Mouse (Mus musculus): Measurements from ENCODE around the gene Vav1. TPM values are rescaled to one million over a fixed set of nuclear protein-coding genes. Genes with fewer than 3 reads are reported as not detected.
"Not testable (repeated sequence)": the region's sequence is repeated elsewhere in the genome, so short reads cannot be mapped to it uniquely, and the experiment has no call there.

Vav1 gene
- total RNA-seq, 2 experiments from 2014 or later: 3.9 to 4.2 TPM

DNA sequence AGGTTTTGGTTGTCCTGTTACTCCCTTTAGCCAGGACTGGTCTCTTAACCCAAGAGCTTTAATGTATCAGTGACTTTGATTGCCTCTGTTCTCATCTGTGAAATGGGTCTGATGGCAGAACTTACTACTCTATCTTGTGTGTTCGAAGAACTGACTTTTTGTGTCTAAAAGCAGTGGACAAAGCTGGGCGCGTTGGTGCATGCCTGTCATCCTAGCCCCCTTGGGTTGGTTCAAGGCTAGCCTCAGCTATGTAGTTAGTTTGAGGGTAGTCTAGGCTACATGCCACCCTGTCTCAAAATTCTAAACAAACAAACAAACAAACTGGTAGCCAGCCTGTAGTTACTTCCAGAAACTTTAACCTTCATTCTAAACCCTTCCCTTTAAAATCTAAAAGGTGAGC is 27.5 kb upstream of the Vav1 start:
- no peak for DNase-seq (ENCODE audit: low spot score in 2 of 2)

DNA sequence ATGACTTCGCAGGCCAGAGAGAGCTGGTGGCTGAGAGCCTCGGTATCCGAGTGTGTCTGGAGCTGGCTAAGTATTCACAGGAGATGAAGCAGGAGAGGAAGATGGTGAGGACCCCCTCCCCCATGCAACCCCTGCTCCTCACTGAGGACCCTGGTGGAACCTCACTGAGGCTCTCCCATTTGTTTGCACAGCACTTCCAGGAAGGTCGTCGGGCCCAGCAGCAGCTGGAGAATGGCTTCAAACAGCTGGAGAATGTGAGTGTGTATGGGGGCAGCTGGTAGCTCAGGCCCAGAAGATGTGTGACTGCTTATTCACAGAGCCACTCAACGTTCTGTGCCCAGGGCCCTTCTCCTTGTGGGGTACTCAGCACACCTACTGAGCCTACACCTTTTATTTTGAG is 25.6 kb upstream of the Vav1 start:
- no peak for DNase-seq (ENCODE audit: low spot score in 2 of 2)

DNA sequence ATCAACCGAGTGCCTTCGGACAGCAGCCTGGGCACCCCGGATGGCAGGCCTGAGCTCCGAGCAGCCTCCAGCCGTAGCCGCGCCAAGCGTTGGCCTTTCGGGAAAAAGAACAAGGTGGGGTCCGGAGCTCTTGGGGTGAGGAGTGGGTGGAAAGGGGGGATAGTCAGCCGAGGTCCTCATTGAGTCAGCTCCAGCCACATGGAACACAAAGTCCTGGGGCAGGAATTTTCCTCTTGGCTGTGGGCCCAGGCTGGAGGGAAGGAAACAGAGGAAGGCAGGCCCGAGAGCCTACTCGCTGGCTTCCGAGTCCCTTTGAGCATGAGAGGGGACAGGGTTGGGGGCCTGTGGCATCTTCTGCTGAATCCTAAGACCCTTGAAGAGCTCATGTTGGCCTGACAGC is 23.5 kb upstream of the Vav1 start:
- DNase-seq (ENCODE audit: low spot score in 2 of 2): no peak

DNA sequence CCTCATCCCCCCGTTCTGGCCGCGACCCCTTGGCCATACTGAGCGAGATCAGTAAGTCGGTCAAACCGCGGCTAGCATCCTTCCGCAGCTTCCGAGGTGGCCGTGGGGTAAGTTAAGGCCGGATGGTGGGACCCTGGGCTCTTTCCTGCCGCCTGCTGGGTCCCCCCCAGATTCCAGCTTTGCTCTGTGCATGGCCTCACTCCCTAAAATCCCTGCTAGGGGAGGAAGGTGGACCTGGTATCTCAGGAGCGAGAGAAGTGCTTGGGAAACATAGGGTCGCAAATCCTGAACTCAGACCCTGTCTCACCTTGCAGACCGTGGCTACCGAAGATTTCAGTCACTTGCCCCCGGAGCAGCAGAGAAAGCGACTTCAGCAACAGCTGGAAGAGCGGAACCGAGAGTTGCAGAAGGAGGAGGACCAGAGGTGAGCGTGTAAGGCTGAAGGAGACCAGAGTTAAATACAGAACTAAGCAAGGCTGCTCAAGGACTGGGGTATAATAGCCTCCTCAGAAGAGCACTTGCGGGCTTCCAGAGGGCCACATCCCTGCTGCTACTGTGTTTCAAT is 21.9 kb upstream of the Vav1 start:
- DNase-seq (ENCODE audit: low spot score in 2 of 2): no peak

DNA sequence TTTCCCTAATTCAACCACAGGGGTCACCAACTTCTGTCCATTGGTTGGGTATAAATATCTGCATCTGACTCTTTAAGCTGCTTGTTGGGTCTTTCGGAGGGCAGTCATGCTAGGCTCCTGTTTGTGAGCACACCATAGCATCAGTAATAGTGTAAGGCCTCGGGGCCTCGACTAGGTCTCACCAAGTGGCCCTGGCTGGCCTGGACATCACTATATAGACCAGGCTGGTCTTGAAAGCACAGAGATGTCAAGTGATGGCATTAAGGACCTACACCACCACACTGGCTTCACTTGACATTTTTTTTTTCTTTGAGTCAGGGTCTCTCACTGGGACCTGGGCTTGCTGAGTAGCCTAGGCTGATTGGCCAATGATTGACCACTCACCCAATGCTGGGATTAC is 20.7 kb upstream of the Vav1 start:
- DNase-seq (ENCODE audit: low spot score in 2 of 2): no peak

DNA sequence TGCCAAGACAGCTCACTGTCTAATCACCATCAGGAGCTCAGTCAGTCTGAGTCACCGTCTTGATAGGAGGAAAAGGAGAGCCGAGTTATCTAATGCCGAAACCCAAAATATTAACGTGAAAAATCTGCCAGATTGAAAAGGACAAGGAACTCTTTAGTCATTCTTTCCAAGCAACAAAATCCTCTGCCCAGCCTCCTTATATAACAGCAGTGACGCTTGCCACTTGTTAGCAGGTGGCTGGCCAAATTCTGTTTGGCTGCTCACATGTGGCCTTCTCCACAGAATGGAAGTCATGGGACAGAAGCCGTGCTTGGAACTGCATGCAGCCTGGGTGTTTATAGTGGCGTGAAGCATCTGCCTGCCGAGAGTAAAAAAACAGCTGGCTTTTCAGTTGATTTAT is 19.2 kb upstream of the Vav1 start:
- DNase-seq (ENCODE audit: low spot score in 2 of 2): peak; percentile 46 to 60

DNA sequence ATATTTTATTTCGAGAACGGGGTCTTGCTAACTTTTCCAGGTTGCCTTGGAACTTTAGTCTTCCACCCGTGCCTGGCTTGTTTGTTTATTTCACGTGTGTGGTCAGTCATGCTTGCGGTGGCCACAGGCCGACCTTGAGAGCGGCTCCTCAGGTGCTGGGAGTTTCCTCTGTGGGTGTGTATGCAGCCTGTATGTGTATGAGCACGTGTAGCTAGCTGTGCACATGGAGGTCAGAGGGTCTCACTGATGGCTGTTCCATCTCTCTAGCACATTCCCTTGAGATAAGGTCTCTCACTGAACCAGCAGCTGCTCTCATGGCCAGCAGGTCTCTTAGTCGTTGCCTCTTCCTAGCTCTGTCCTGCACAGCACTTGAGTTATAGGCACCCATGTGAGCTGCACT is 18.5 kb upstream of the Vav1 start:
- no peak for DNase-seq (ENCODE audit: low spot score in 2 of 2)

DNA sequence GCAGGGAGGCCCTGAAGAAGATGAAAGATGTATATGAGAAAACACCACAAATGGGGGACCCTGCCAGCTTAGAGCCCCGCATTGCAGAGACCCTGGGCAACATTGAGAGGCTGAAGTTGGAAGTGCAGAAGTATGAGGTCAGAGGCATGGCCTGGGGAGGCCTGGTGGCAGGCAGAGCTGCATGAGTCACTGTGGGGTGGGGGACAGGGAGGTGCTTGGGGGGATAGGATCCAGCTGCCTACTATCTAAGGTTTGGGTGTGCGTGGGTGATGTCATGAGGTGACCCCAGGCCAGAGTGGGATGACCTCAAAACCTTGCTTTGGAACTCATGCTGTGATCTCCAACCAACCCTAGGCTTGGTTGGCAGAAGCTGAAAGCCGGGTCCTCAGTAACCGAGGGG is 17.6 kb upstream of the Vav1 start:
- DNase-seq (ENCODE audit: low spot score in 2 of 2): no peak

DNA sequence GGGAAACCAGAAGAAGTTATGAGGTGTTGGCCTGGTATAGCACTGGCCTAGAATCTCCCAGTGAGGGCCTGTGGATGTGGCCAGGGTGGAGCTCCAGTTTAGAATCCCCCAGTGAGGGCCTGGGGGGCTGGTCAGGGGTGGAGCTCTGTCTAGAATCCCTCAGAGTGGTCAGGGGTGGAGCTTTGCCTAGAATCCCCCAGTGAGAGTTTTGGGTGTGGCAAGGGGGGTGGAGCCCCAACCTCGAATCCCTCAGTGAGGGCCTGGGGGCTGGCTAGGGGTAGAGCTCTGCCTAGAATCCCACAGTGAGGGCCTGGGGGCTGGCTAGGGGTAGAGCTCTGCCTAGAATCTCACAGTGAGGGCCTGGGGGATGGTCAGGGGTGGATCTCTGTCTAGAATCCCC is 17.1 kb upstream of the Vav1 start:
- no peak for DNase-seq (ENCODE audit: low spot score in 2 of 2)

DNA sequence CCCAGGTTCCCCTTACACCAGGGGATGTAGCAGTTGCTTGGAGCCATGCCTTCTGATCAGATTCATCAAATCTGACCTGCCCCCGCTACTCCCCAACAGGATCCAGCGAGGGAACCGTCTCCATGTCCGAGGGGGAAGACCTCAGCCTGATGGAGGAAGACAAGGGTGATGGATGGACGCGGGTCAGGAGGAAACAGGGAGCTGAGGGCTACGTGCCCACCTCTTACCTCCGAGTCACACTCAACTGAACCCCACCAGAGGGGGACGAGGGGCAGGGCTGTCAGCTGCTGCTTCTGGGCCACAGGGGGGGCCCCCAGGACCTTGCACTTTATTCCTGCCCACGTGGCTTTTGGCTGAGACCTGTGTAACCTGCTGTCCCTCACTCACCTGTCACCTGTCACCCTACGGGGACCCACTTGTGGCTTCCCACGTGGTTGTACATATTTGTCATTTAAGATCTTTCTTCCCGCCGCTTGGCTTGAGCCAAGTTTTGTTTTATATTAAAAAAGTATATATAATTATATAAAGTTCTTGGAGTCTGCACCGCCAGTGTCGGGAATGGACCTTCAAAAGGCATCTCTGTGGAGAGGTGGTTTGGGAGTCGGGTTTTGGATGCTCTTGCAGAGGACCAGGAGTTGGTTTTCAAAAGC is 15.9 kb upstream of the Vav1 start:
- no peak for DNase-seq (ENCODE audit: low spot score in 2 of 2)

DNA sequence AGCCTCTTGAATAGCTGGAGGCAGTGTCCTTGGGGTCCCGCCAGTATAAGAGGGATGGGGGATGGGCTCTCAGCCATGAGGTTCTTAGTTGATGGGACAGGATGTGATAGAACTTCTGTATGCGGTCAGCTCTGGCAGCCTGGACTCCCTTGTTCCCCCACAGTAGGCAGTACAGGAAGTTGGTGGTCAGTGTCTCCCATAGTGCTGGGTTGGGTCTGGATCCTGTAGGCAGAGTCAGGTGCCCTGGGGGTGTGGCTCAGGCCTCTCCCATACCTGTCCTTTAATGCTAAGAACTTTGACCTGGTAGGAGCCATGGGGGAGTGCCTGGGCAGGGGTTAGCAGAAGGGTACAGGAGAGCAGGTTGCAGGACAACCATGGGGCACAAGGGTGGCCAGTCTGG is 14.7 kb upstream of the Vav1 start:
- DNase-seq (ENCODE audit: low spot score in 2 of 2): no peak

DNA sequence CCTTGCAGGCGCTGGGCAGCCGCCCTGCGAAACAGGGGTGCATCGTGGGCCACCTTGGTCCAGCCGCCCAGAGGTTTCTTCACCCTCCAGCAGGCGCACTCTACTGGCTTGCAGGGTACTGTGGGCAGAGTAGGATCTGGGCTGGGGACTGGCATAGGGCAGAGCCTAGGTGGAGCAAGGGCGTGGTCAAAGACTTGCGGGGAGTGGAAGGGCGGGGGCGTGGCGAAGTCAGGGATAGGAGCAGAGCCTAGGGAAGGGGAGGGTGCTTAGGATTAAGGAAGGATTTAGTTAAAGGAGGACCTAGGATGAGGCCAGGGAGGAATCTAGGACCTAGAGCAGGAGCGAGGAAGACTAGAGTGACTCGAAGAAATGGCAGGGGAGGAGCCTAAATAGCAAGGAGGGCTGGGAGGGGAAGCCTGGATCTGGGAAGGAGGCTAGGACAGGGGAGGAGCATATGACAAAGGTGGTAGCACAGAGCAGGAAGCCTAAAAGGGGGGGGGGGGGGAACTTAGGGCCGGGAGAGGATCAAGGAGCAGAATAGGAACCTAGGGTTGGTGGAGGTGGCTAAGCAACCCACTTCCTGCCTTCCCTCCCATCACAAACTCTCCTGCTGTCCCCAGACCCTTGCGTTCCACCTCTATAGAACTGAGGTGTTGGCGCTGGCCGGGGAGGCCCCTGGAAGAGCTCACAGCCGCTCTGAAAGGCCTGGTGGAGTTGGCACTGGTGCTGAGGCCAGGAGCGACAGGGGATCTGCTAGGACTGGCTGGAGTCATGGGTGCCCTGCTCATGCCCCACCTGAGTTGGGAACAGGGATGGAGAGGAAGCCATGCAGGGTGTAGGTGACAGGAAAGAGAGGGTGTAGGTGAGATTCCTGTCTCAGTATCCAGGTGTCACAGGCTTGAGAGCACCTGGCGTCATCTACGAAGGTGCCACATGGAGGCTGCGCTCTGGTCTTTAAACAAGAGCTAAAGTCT is 13.6 kb upstream of the Vav1 start:
- peak in 1 of 2 experiments; percentile 18 for DNase-seq (ENCODE audit: low spot score in 2 of 2)

DNA sequence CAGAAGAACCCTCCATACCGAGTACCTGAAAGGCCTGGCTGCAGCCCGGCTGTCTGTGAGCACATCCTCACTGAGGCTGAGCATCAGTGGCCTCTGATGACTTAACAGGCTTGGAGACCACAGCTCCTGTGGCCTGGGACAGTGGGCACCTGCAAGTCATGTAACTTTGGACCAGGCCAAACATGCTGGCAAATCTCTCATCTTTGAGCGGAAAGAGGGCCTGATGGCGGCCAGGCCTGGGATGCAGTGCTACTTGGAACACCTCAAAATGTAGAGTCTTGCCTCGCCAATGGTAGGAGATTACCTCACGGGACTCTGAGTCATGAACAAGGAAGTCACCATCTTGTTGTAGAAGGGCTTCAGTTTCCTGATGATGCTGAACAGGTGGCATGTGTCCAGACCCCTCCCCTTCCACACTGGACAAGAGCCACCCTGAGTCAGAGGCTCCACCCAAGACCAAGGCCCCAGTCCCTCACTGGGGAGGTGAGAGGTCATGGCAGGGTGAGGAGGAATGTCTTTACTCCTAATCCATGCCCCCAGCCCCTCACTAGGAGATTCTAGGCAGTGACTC is 11.3 kb upstream of the Vav1 start:
- no peak for DNase-seq (ENCODE audit: low spot score in 2 of 2)

DNA sequence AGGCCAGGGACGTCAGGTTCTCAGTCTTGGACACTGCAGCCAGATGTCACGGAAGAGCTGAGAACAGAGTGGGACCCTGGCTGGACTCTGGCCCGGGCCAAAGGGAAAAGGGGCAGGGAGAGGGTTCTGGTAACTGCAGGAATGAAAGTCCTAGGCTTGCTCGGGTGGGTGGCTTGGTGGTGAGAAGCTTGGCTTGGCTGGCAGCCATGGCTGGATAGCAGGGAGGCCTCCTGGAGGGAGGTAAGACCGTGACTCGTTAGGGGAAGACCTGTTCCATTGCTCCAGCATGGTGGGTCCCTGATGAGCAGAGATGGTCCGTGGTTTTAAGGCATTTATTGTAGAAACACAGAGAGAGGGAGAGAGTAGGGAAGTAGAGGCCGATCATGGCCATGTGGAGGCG is 7.6 kb upstream of the Vav1 start:
- no peak for DNase-seq (ENCODE audit: low spot score in 2 of 2)

DNA sequence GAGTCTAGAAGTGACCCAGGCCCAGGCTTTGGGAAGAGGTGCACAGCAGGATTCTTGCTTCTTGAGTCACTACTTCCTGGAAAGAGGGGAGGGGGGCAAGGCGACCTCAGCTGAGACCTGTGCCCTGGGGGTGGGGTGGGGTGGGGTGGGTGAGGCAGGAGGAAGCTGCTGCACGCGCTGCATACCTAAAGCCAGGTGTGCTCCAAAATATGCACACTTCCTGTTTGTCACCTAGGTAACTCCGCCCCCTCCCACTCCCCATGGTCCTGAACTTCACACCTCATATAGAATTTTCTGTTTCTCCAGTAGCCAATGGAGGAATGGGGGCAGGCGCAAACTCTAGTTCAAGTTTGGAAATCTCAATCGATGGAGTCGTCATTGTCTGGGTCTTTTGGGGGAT is 5.1 kb upstream of the Vav1 start:
- no peak for DNase-seq (ENCODE audit: low spot score in 2 of 2)

DNA sequence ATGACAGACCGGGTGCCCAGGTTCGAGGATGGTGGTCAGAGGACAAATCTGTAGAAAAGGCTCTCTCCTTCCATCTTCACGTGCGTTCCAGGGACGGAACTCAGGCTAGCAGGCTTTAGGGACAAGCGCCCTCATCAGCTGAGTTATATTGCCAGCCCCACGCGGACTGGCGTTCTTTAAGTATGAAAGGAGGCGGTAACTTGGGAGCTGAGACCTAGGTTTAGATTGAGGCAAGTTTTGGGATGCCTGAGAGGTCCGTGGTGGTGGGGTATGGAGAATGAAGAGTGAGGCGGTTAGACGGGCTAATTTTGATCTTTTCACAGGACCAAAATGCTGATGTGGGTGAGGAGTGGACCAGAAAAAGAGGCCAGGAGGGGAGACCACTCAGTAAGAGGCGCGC is 4.2 kb upstream of the Vav1 start:
- DNase-seq (ENCODE audit: low spot score in 2 of 2): no peak

DNA sequence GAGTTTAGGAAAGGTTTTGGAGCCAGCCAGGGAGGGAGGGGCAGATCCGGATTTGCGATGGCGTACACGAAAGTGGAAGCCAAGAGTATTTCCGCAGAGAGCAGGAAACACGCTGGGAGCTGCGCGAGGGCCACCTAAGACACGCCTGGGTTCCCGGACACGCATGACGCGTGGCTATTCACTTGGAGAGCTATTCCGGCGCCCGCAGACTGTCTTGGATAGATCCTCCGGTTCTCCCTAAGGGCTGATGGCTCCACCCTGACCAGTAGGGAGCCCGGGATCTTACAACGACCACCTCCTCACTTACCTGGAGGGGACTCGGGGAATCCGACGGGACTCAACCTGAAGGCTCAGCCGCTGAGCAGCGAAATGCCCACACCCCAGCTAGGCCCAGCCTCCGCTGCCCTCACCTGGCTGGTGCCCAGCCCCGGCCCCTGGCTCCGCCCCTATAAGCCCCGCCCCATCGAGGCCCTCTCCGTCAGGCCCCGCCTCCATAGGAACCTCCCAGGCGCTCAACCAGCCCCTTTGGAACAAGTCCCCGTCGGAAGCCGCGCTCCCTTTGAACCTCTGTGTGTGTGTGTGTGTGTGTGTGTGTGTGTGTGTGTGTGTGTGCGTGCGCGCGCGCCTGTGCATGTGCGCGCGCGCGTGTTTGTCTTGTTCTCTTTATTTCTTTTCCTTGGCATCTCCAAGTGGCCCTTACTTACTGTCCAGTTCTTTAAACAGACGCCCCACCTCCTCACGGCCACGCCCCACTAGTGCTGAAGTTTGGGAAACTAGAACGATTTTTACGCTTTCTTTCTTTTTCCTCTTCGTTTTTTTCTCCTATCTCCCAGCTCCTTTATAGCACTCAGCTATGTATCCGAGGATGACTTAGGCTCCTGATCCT is 3.5 kb upstream of the Vav1 start:
- DNase-seq (ENCODE audit: low spot score in 2 of 2): peak; percentile 35 to 65

DNA sequence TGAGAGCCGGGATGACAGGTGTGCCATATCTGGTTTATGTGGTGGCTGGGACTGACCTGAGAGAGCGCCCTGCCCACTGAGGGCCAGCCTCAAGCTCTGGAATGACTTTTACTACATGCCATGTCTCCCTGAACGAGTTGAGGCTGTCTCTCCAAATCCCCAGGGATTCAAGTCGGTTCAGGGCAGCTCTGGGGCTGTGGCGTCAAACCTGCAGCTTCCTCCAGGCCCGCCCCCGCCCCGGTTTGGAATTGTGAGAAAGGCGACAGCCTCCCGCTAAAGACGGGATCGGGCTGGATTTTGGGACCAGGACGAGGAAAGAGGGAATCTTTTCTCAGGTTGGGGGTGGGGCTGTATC is 2.9 kb upstream of the Vav1 start:
- no peak for DNase-seq (ENCODE audit: low spot score in 2 of 2)

DNA sequence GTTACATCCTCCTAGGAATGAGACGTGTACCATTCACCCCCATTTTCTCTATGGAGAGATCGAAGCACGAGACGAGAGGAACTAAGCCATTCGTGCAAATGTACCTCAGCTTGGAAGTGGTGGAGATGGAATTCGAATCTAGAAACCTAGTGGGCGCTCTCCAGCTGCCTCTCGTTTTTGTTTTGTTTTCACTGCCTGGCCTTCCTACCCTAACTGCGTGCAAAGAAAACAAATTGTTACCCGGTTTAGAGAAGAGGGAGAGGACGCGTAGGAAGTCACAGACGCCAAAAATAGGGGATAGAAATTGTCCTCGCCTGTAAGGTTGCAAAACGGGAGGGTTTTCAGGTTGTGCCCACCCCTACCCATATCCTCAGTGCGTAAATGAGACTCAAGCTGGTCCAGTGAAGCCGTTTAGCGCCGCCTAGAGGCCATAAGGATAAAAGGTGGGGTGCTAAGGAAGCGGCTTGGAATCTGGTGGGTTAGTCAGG is 2.2 kb upstream of the Vav1 start:
- DNase-seq (ENCODE audit: low spot score in 2 of 2): peak; percentile 64 to 89

DNA sequence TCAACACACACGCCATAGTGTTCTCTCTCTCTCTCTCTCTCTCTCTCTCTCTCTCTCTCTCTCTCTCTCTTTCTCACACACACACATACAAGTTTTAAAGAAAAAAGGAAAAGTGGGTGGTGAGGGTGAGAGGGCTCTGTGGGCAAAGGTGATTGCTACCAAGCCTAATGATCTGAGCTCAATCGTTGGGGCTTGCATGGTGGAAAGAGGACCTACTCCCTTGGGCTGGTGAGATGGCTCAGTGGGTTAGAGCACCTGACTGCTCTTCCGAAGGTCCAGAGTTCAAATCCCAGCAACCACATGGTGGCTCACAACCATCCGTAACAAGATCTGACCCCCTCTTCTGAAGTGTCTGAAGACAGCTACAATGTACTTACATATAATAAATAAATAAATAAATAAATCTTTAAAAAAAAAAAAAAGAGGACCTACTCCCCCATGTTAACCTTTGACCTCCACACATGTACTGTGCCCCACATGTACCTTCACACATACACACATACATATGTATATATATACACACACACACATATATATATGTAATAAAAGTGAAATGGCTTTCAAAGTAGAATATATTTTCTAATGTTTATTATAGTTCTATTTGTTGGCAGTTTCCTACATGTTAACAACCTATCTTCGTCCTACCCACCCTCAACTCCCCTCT is 1.2 kb upstream of the Vav1 start:
- not testable (repeated sequence) for DNase-seq (ENCODE audit: low spot score in 2 of 2)
